Mouse (Mus musculus) heart, adult 2 months (tissue): ENCODE data around the gene Gm20388.

Source experiments
- CTCF ChIP-seq: fragments of 200-600 bp; IDR thresholded peaks from 2 replicates; pipeline ENCODE4 v1.8.1; 2022; ENCODE audit warnings: antibody characterized with exemption, mild to moderate bottlenecking, moderate library complexity
- EP300 ChIP-seq: fragments of 200-500 bp; IDR thresholded peaks from 2 replicates; pipeline ENCODE4 v1.6.1; 2011; ENCODE audit warnings: low read depth, low read length, control low read depth; ENCODE audit not compliant: insufficient read depth
- POLR2A ChIP-seq: fragments of 200-500 bp; IDR thresholded peaks from 2 replicates; pipeline ENCODE4 v1.6.1; 2011; ENCODE audit warnings: mild to moderate bottlenecking, low read depth, low read length, control low read depth; ENCODE audit not compliant: insufficient read depth

GRCm38 (mm10) chr8:121307723-121308122, 1397.1 kb downstream of the Gm20388 start:
- TF ChIP-seq CTCF (no peak), EP300 (no peak), POLR2A (no peak)
